9 mouse cellular contexts compared by ENCODE assay signal in genomic region chr16:16225828-16226227, GRCm38 (mm10). TPM values are rescaled to one million over a fixed set of nuclear protein-coding genes. Genes with fewer than 3 reads are reported as not detected.
A peak's percentile ranks its signal among the peaks of the same experiment; 100 is the strongest.
DNase-seq lines count a peak whose midpoint lies in the region; TF ChIP-seq lines count a peak whose summit lies in the region.
"Had no signal": no experiment of that assay in that cellular context is flagged by ENCODE, and none has a peak within 500 bp of the region (broad histone marks: within the 10 kb centered on the region; RNA-seq: fewer than 3 reads in every experiment).

No protein-coding gene starts in this region.

- no peak for TF ChIP-seq CTCF in cerebellum, adult 2 months (IDR thresholded peaks at IDR 0.05; ENCODE audit: borderline replicate concordance, insufficient read depth, low read depth, low read length)

- 15% methylated on average over 22 of the region's 22 CpGs for WGBS in cerebellum, adult 2 months

- peak overlapping the region; percentile 24 for H3K4me3 ChIP-seq in cerebellum, adult 2 months (replicated peaks; ENCODE audit: insufficient read depth, low read depth, low read length)
- H3K4me3 ChIP-seq: lung, embryonic 15.5 days had no signal

- H3K27me3 ChIP-seq in cerebellum, adult 2 months (ENCODE audit: control insufficient read depth, insufficient read depth, low read length): no peaks in the 10 kb centered on the region
- H3K27me3 ChIP-seq: lung, embryonic 15.5 days had no signal

- DNase-seq in cerebellum, adult 2 months: peak; percentile 13 to 35
- no peak for DNase-seq in cerebellum, adult 8-10 months
- DNase-seq in layer of hippocampus, adult 11-12 months (ENCODE audit: low spot score): peak; percentile 25
- DNase-seq in layer of hippocampus, adult 9-10 months (ENCODE audit: low spot score): no peak
- DNase-seq in cerebellum, postnatal 36 days: peak; percentile 28 to 32
- peak; percentile 22 to 28 for DNase-seq in layer of hippocampus, postnatal 25 days (ENCODE audit: extremely low spot score in 1 of 2, low spot score in 1 of 2)
- no peak for DNase-seq in urinary bladder, postnatal 14 days (ENCODE audit: low spot score)
- DNase-seq in kidney, postnatal 4 days: no peak

- no peaks in the 10 kb centered on the region for H3K4me1 ChIP-seq in cerebellum, adult 2 months (ENCODE audit: control insufficient read depth, insufficient read depth, low read length)

- no peak for TF ChIP-seq POLR2A in cerebellum, adult 2 months (IDR thresholded peaks at IDR 0.05; ENCODE audit: borderline replicate concordance, insufficient read depth, low read length)

- no peak overlapping the region for H3K27ac ChIP-seq in cerebellum, adult 2 months (ENCODE audit: insufficient read depth, low read length)
- H3K27ac ChIP-seq: lung, embryonic 15.5 days had no signal

RNA-seq across cellular contexts. Expression of gene Pkp2, which starts 12.7 kb away (rescaled TPM):
- polyA plus RNA-seq in cerebellum, adult 2 months (2012; rRNA removed): 1.7 TPM in 2 replicates
- 10 to 100 TPM; 43.7 to 44.9 TPM for total RNA-seq in layer of hippocampus, postnatal 25 days (2021)

Comparison
In these comparisons a context has a peak if more than half of its experiments do, and no peak if none do; other contexts are left out.
1. DNase-seq: peak in cerebellum, adult 2 months (2 of 2), layer of hippocampus, adult 11-12 months (single experiment), cerebellum, postnatal 36 days (2 of 2) and layer of hippocampus, postnatal 25 days (2 of 2); none in cerebellum, adult 8-10 months (single experiment), layer of hippocampus, adult 9-10 months (single experiment), urinary bladder, postnatal 14 days (single experiment) and kidney, postnatal 4 days (0 of 2).